Mouse (Mus musculus): ENCODE data around the gene Cd27. TPM values are rescaled to one million over a fixed set of nuclear protein-coding genes. Genes with fewer than 3 reads are reported as not detected.

Cd27 gene
- total RNA-seq, 2 experiments from 2014 or later: not detected

GRCm38 (mm10) chr6:125213129-125213528 lies 23.7 kb downstream of the Cd27 start:
- DNase-seq: no peak

- DNase-seq: no peak
Measured at GRCm38 (mm10) chr6:125212621-125213020, 24.2 kb downstream of the Cd27 start.

GRCm38 (mm10) chr6:125210436-125210835 lies 26.4 kb downstream of the Cd27 start:
- DNase-seq: no peak

DNA sequence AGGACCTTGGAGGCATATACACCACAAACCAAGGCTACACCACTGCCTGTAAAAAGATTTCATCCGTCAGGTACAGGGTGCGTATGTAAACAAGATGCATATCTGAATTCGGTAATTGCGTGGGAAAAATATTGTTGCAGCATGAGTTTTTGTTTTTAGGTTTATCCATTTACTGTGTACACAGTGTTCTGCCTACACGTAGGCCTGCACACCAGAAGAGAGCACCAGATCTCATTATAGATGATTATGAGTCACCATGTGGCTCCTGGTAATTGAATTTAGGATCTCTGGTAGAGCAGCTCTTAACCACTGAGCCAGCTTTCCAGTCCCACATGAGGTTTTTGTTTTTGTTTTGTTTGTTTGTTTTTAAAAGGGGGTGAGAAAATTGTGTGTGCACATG lies 39.6 kb downstream of the Cd27 start:
- no peak for DNase-seq

DNA sequence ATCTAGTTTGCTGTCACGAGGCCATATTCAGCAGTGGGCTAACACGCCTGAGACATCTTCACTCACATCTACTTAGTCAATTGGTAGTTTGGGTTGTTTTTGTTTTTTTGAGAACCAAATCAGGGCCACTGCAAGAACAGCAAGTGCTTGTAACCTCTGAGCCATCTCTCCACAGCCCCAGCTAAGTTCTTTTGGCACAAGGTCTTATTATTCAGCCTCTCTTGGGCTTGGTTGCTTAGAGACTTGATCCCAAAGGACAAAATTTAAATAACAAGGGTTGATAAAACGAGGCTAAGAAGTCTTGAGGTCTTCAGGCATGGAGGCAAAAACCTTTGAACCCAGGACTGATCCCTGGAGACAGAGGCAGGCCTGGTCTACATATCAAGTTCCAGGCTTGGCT lies 40.5 kb downstream of the Cd27 start:
- no peak for DNase-seq

GRCm38 (mm10) chr6:125195541-125196075 lies 41.2 kb downstream of the Cd27 start:
- no peak for DNase-seq

GRCm38 (mm10) chr6:125193390-125193789 lies 43.4 kb downstream of the Cd27 start:
- DNase-seq: no peak

DNA sequence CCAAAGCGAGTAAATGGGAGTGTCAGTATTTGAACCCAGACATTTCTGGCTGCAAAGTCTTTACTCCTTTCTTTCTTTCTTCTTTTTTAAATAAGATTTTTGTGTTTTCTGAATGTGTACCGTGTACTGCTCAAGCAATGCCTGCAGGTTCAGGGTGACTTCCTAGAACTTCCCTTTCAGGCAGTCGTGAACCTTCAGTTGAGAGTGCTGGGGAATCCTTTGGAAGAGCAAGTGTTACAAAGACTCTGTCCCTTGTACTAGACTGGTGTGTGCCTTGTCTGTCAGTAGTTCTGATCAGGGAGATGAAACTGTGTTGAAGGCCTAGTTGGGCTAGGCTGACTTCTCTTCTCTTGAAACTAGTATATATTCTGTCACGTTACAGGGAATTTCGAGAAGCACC lies 44.0 kb downstream of the Cd27 start:
- no peak for DNase-seq

DNA sequence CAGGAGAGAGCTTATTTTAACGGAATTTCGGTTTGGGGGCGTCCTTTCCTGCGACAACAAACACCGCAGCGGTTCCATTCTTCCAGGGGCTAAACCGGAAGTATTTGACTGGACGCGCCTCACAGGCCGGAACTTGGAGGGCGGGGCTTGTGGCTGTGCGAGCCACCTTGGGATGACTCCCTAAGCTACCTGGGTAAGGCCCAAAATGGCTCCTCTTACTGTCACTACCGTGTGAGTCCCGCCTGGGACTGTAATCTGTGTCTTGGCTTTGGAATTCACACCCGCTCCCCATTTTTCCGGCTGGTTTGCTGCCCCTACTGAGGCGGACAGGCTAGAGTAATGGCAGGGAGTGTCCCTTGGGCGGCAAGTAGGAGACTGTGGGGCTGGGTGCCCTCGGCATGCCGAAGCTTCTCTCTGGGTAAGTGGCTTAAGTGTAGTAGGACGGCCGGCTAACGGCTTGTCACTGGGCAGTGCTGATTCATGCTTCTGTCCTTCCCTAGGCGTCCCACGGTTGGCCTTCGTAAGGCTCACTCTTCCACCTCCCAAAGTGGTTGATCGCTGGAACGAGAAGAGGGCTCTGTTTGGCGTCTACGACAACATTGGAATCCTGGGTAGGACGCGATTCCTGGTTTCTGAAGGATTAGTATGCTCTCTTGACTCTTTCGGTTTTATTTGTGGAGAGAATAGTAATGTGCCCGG lies 44.6 kb downstream of the Cd27 start:
- peak; percentile 88 for DNase-seq

DNA sequence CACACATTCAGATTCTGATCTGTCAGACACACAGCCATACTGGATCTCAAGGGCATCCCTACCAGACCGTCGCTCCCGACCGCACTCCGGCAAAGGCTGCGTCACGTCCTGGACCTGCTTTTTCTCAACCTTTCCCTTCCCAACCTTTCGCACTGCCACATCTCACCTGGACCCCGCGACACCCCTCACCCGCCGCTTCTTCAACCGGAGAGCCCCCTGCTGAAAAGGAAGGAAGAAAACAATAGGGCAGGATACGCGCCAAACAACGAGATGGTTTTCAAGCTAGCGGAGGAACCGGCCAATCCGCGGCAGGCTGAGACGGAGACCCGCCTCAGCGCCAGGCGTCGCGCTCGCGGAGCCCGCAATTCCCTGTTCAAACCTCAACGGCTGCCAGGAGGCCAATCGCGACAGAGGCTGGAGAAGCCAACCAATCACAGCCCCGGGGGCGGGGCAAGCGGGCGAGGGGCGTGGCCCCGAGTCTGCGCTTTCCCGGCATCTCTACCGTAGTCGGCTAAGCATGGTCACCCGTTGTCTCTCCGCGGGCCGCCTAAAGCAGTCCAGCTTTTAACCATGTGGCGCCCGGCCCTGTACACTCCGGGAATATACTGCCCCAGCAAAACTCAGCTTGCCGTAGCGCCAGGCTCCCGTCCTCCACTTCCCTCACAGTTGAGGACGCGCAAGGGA lies 45.3 kb downstream of the Cd27 start, which contains the start of the genes Ncapd2 and Mrpl51:
Ncapd2 (minus strand) TSS at position 370 of the 684 bp plus-strand sequence.
Mrpl51 (plus strand) TSS at position 470 of the 684 bp plus-strand sequence.
- DNase-seq: peak; percentile 95 to 97

DNA sequence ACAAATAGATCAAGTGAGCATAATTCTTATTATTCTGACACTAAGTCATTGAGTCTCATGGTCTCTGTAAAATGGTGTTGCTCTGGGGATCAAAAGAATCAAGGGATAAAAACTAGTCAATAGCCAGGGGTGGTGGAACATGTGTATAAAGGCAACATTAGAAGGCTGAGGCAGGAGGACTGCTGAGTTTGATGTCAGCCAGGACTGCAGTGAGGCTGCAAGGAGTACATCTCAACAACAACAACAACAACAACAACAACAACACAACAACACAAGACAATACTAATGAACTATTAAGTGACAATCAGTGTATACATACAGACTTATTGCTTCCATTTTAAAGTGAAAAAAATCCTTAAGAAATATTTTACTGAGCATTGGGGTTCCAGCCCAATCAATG lies 46.0 kb downstream of the Cd27 start:
- DNase-seq: no peak

DNA sequence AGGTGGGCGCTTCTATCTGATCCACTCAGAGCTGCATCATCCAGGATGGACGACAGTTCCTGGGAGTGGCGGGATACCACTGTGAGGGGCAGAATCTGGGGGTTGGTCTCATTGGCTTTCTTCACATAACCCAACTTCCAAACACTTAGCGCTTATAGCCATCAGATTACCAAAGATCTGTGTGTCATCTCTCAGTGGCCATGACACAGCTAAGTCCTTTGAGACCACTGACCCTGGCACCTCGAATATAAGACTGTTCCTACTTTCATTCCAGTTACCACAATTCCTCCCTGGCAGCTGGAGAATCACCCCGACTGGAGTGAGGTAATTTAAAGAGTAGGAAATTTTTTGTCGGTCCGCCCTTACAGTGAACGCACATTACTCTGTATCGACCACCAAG lies 50.6 kb downstream of the Cd27 start:
- no peak for DNase-seq

Small RNAs within 50 kb of the gene (microRNA-seq; reads per million reads assigned to microRNA genes)
- gene Mir3098 (0.21 to 0.60 reads per million in 2 experiments), gene Mir8113 (0 reads per million in 2 experiments)

Other genes with a start within 250 kb of the Cd27 start
- 100 to 1,000 TPM; 163 to 173 TPM for gene Pianp, start 240.3 kb downstream of the Cd27 start, total RNA-seq (2021)
- gene Zfp384, start 227.9 kb downstream of the Cd27 start, total RNA-seq (2021): 10 to 100 TPM; 43.9 to 48.9 TPM
- gene Ing4, start 197.2 kb downstream of the Cd27 start, total RNA-seq (2021): 10 to 100 TPM; 56.9 to 65.7 TPM
- 10 to 100 TPM; 13.4 to 17.8 TPM for gene Acrbp, start 187.3 kb downstream of the Cd27 start, total RNA-seq (2021)
- under 1 TPM; 0.53 to 0.75 TPM for gene Lpar5, start 169.1 kb downstream of the Cd27 start, total RNA-seq (2021)
- gene Chd4, start 141.0 kb downstream of the Cd27 start, total RNA-seq (2021): 100 to 1,000 TPM; 172 to 173 TPM
- 10 to 100 TPM; 30.2 to 34.4 TPM for gene Nop2, start 105.1 kb downstream of the Cd27 start, total RNA-seq (2021)
- gene Iffo1, start 91.8 kb downstream of the Cd27 start, total RNA-seq (2021): 10 to 100 TPM; 67.5 to 68.9 TPM
- 1,000 to 10,000 TPM; 2,301 to 2,480 TPM for gene Gapdh, start 70.5 kb downstream of the Cd27 start, total RNA-seq (2021)
- 10 to 100 TPM; 22.8 to 26.5 TPM for gene Ncapd2, start 45.3 kb downstream of the Cd27 start, total RNA-seq (2021)
- 10 to 100 TPM; 70.7 to 72.3 TPM for gene Mrpl51, start 45.2 kb downstream of the Cd27 start, total RNA-seq (2021)
- gene Vamp1, start 21.5 kb downstream of the Cd27 start, total RNA-seq (2021): 10 to 100 TPM; 75.3 to 80.4 TPM
- 1 to 10 TPM; 3.3 TPM for gene Tapbpl, start 5.2 kb downstream of the Cd27 start, total RNA-seq (2021)
- gene Tuba3a, start 49.0 kb upstream of the Cd27 start, total RNA-seq (2021): not detected
- 1 to 10 TPM; 6.9 to 7.0 TPM for gene Ltbr, start 76.9 kb upstream of the Cd27 start, total RNA-seq (2021)
- gene Scnn1a, start 83.6 kb upstream of the Cd27 start, total RNA-seq (2021): 1 to 10 TPM; 4.1 to 4.3 TPM
- 10 to 100 TPM in 1 of 2 experiments, 1 to 10 TPM in 1; 9.9 to 12.6 TPM for gene Tnfrsf1a, start 112.4 kb upstream of the Cd27 start, total RNA-seq (2021)
- gene Plekhg6, start 143.8 kb upstream of the Cd27 start, total RNA-seq (2021): under 1 TPM in 1 of 2 experiments, not detected in 1; 0.25 TPM